Mouse (Mus musculus): ENCODE measurements around the gene Mbtps2. TPM values are rescaled to one million over a fixed set of nuclear protein-coding genes. Genes with fewer than 3 reads are reported as not detected.
A peak's percentile ranks its signal among the peaks of the same experiment; 100 is the strongest.

Mbtps2 gene
- polyA plus RNA-seq, 1 experiment = not detected

DNA sequence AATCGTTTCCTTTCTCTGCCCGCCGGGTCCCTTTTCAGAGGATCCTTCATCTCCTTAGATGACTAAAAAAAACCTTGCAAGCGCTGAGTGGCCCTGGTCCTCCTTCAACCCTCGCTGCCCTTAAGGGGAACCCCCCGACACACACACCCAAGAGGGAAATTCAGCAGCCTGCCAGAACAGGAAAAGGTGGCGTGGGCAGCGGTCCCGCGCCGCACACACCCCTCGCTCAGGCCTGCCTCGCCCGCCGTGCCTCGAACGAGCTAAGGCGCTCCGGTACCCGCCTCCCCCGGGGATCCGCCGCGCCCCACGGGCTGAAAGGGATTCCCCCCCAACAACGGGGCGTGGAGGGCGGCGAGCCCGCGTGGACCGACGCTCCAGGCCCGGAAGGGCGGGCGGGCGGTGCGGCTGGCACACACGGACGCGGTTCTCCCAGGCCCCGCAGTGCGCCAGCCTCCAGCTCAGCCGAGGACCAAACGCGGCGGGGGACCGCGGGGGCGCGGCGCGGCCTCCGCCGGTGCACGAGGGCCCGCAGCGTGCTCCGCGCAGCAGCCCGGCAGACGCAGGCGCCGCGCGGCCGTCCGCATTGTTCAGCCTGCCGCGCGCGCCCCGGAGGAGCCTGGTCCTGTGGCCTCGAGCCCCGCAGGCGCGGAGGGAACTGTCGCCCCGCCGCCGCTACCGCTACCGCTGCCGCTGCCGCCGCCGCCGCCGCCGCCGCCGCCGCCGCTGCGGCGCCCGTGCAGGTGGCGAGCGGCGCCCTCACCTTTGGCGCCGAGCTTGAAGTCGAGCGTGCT is 107.2 kb downstream of the Mbtps2 start:
- no peak for TF ChIP-seq GATA1 (IDR thresholded peaks at IDR 0.05; ENCODE audit: low read length)
- TF ChIP-seq TAL1 (IDR thresholded peaks at IDR 0.05; ENCODE audit: low read length) = no peak

DNA sequence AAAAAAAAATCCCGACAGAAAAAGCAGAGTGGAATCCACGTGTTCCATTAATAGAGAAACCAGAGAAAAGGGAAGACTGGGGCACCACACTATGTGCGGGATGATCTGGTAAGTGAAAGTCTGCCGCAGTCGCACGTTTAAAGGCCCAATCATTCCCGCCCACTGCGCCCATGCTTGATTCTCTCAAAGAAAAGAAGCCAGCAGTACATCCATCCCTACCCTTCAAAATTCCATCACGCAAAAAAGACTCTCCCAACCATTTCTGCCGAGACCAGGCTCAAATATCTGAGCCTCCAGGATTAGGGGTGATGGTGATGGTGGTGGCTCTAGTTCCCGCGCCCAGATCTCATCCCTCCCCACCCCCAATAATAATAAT is 107.8 kb downstream of the Mbtps2 start:
- peaks cover 4% of the 10 kb centered on the region; the same call in 1 of the 2 replicates for H3K27me3 ChIP-seq (ENCODE audit: control insufficient read depth)
- peak overlapping the region; percentile 67 for H3K4me3 ChIP-seq (replicated peaks)
- H3K9me3 ChIP-seq (ENCODE audit: control insufficient read depth, low read length) = peaks cover 4% of the 10 kb centered on the region
- H3K4me1 ChIP-seq (ENCODE audit: control insufficient read depth) = peaks cover 18% of the 10 kb centered on the region
- TF ChIP-seq GATA1 (IDR thresholded peaks at IDR 0.05; ENCODE audit: low read length) (no peak), TAL1 (IDR thresholded peaks at IDR 0.05; ENCODE audit: low read length) (no peak)
- H3K36me3 ChIP-seq (ENCODE audit: control insufficient read depth) = no peaks in the 10 kb centered on the region

More for the DNA sequence above, 107.2 kb downstream of the Mbtps2 start:
- H3K9me3 ChIP-seq (ENCODE audit: control insufficient read depth, low read length) = peaks cover 4% of the 10 kb centered on the region
- no peaks in the 10 kb centered on the region for H3K36me3 ChIP-seq (ENCODE audit: control insufficient read depth)
- peaks cover 4% of the 10 kb centered on the region; the same call in 1 of the 2 replicates for H3K27me3 ChIP-seq (ENCODE audit: control insufficient read depth)
- H3K4me1 ChIP-seq (ENCODE audit: control insufficient read depth) = peaks cover 18% of the 10 kb centered on the region
- peak overlapping the region; percentile 67 for H3K4me3 ChIP-seq (replicated peaks)

DNA sequence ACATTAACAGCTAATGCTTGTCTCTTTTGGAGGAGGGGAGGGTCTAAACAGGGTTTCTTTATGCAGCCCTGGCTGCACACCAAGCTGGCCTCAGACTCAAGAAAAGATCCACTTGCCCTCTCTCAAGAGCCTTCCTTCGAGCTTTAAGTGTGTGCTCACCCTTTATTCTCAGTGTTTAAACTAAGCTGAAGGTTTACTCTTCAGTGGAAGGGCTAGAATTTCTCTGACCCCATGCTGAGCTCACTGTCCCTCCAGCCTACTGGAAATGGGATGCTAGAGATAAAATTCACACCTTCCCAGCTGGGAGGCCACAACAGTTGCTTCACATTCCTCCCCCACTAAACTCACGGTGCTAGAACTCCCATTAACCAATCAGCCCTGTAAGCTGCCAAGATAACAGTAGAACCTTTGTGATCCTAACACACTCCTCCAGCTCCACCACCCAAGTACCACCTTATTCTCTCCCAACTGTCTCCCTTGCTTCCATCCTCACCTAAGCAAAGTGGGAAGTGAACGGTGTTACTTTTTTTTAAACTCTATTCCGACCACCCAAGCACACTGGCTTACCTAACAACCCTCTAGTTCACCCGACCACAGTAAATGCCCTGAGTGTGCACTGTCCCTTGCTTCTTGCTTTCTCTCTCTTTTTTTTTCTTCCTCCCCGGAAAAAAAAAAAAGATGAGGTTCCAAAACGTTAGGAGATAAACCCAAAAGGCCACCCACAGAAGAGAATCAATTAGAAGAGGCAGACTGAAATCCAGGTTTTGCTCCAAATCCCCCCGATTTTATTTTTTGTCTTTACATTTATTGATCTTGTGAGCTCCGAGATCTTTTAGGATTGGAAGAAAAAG is 108.4 kb downstream of the Mbtps2 start:
- peaks cover 4% of the 10 kb centered on the region for H3K9me3 ChIP-seq (ENCODE audit: control insufficient read depth, low read length)
- TF ChIP-seq TAL1 (IDR thresholded peaks at IDR 0.05; ENCODE audit: low read length) = no peak
- TF ChIP-seq GATA1 (IDR thresholded peaks at IDR 0.05; ENCODE audit: low read length) = no peak

DNA sequence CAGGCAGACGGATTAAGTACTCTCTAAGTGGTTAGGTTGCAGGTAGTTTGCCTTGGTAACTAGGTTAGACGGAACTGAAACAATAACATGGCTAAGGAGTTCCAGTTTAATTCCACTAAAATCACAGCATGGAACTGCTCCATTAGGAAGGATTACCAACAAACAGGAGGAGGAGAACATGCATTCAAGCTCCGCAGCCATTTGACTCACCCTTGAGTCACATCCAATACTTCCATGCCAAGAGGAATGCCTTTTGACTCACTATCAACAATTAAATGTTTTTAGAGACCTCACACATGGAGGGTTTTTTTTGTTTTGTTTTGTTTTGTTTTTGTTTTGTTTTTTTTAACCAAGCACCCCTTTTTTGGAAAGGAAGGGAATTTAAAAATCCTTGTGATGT is 109.7 kb downstream of the Mbtps2 start:
- H3K4me1 ChIP-seq (ENCODE audit: control insufficient read depth) = peaks cover 18% of the 10 kb centered on the region
- TF ChIP-seq GATA1 (IDR thresholded peaks at IDR 0.05; ENCODE audit: low read length) (no peak), TAL1 (IDR thresholded peaks at IDR 0.05; ENCODE audit: low read length) (no peak)
- no peaks in the 10 kb centered on the region for H3K36me3 ChIP-seq (ENCODE audit: control insufficient read depth)
- H3K4me3 ChIP-seq (replicated peaks) = no peak overlapping the region
- peaks cover 4% of the 10 kb centered on the region for H3K9me3 ChIP-seq (ENCODE audit: control insufficient read depth, low read length)
- peaks cover 4% of the 10 kb centered on the region; the same call in 1 of the 2 replicates for H3K27me3 ChIP-seq (ENCODE audit: control insufficient read depth)

More for the DNA sequence above, 108.4 kb downstream of the Mbtps2 start:
- Histone ChIP-seq H3K36me3 (ENCODE audit: control insufficient read depth) (no peaks in the 10 kb centered on the region), H3K27me3 (ENCODE audit: control insufficient read depth) (peaks cover 4% of the 10 kb centered on the region; the same call in 1 of the 2 replicates), H3K4me1 (ENCODE audit: control insufficient read depth) (peaks cover 18% of the 10 kb centered on the region), H3K4me3 (replicated peaks) (peak overlapping the region; percentile 67)

DNA sequence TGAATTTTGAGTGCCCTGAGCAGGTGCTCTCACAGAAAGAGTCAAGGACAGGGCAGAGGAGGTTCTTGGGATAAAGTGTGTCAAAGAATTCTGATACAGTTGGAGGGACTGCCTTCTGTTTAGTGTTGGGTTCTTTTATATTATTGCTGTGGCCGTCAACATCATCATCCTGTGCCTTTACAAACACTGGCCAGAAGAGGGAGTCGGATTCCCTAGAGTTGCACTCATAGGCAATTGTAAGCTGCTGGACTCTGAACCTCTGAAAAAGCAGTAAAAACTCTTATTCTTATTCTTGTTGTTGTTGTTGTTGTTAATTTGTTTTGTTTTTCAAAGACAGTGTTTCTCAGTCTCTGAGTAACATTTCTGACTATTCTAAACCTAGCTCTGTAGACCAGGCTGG is 111.8 kb downstream of the Mbtps2 start:
- Histone ChIP-seq H3K36me3 (ENCODE audit: control insufficient read depth) (no peaks in the 10 kb centered on the region), H3K4me1 (ENCODE audit: control insufficient read depth) (peaks cover 10% of the 10 kb centered on the region), H3K9me3 (ENCODE audit: control insufficient read depth, low read length) (peaks cover 4% of the 10 kb centered on the region), H3K4me3 (replicated peaks) (no peak overlapping the region), H3K27me3 (ENCODE audit: control insufficient read depth) (peaks cover 4% of the 10 kb centered on the region; the same call in 1 of the 2 replicates)
- TF ChIP-seq TAL1 (IDR thresholded peaks at IDR 0.05; ENCODE audit: low read length) (no peak), GATA1 (IDR thresholded peaks at IDR 0.05; ENCODE audit: low read length) (no peak)

Other genes with a start within 250 kb of the Mbtps2 start
- gene Phex, start 183.4 kb downstream of the Mbtps2 start, polyA plus RNA-seq (2012) = not detected in 2 replicates
- gene Sms, start 106.4 kb downstream of the Mbtps2 start, polyA plus RNA-seq (2012) = 0.35 and 0.54 TPM in 2 replicates
- gene Yy2, start 29.7 kb downstream of the Mbtps2 start, polyA plus RNA-seq (2012) = 0.03 TPM in 1 of 2 replicates, not detected in the other
- gene Smpx, start 100.2 kb upstream of the Mbtps2 start, polyA plus RNA-seq (2012) = not detected in 2 replicates
- not detected in 2 replicates for gene Klhl34, start 219.7 kb upstream of the Mbtps2 start, polyA plus RNA-seq (2012)

Measured in erythroblast, embryonic 14.5 days (primary cell).